Mouse (Mus musculus) limb, embryonic 12.5 days (tissue): ENCODE measurements at regions not wholly inside any gene's neighbourhood (a gene's known extent, or its start where the extent isn't known, plus 50 kb on each side); places are given as distances from the start of the nearest gene placed in this dataset.

ENCODE experiments used
- ATAC-seq: fragments of 200-750 bp; cut with Nextera tagmentation; 2 replicates; pipeline ENCODE4 v1.8.0; 2017; ENCODE audit warnings: low read depth, moderate TSS enrichment; ENCODE audit not compliant: insufficient number of reproducible peaks, insufficient read depth, low FRiP score, low TSS enrichment
- H3K27ac ChIP-seq: fragments of 300-500 bp; sonication (generic); 2 replicates; pipeline ENCODE4 v1.5.1; 2016; ENCODE audit warnings: mild to moderate bottlenecking, moderate library complexity
- H3K27me3 ChIP-seq: fragments of 300-500 bp; sonication (generic); 2 replicates; pipeline ENCODE4 v1.6.1; 2016; ENCODE audit warnings: mild to moderate bottlenecking, moderate library complexity
- H3K36me3 ChIP-seq: fragments of 300-500 bp; sonication (generic); 2 replicates; pipeline ENCODE4 v1.6.1; 2016; ENCODE audit warnings: mild to moderate bottlenecking, moderate library complexity
- H3K4me1 ChIP-seq: fragments of 300-500 bp; sonication (generic); replicated peaks from 2 replicates; pipeline ENCODE4 v1.6.1; 2016
- H3K4me2 ChIP-seq: fragments of 300-500 bp; sonication (generic); 2 replicates; pipeline ENCODE4 v1.6.1; 2016; ENCODE audit warnings: mild to moderate bottlenecking, moderate library complexity
- H3K4me3 ChIP-seq: fragments of 300-500 bp; sonication (generic); replicated peaks from 2 replicates; pipeline ENCODE4 v1.5.1; 2016; ENCODE audit warnings: mild to moderate bottlenecking
- H3K9ac ChIP-seq: fragments of 300-500 bp; sonication (generic); replicated peaks from 2 replicates; pipeline ENCODE4 v1.6.1; 2016; ENCODE audit warnings: mild to moderate bottlenecking, moderate library complexity
- H3K9me3 ChIP-seq: fragments of 300-500 bp; sonication (generic); 2 replicates; pipeline ENCODE4 v1.6.1; 2016; ENCODE audit warnings: mild to moderate bottlenecking, moderate library complexity
- WGBS: fragments of 180-500 bp; shearing (Covaris S2); methylation state at CpG from one replicate; pipeline ENCODE4 v1.1.7; 2016; 5-methylcytosine and 5-hydroxymethylcytosine counted together

GRCm38 (mm10) chr2:166383356-166383755 lies 227.9 kb upstream of the Sulf2 start:
- WGBS = 87% methylated on average over 5 of the region's 5 CpGs
- no peak overlapping the region for H3K9ac ChIP-seq
- peaks cover 50% of the 10 kb centered on the region for H3K4me1 ChIP-seq
- no peaks in the 10 kb centered on the region for H3K9me3 ChIP-seq
- H3K4me3 ChIP-seq = no peak overlapping the region
- H3K27me3 ChIP-seq = no peaks in the 10 kb centered on the region
- ATAC-seq = no peak
- H3K36me3 ChIP-seq = no peaks in the 10 kb centered on the region
- no peak overlapping the region for H3K27ac ChIP-seq
- H3K4me2 ChIP-seq = no peak overlapping the region

- H3K27me3 ChIP-seq = no peaks in the 10 kb centered on the region
- H3K4me1 ChIP-seq = peaks cover 52% of the 10 kb centered on the region
- no peak overlapping the region for H3K9ac ChIP-seq
- no peaks in the 10 kb centered on the region for H3K9me3 ChIP-seq
- ATAC-seq = no peak
- H3K27ac ChIP-seq = peak overlapping the region; percentile 62; the same call in 1 of the 2 replicates
- no peak overlapping the region for H3K4me2 ChIP-seq
- H3K36me3 ChIP-seq = no peaks in the 10 kb centered on the region
- no peak overlapping the region for H3K4me3 ChIP-seq
- WGBS = 27% methylated on average over 7 of the region's 7 CpGs
These were observed 226.7 kb upstream of the Sulf2 start for GRCm38 (mm10) chr2:166382180-166382579.

GRCm38 (mm10) chr2:166380854-166381253 lies 225.4 kb upstream of the Sulf2 start:
- no peak overlapping the region for H3K4me2 ChIP-seq
- 0 out of 2 replicates have a peak overlapping the region, but pooled peaks have one; percentile 25 for H3K27ac ChIP-seq
- ATAC-seq = no peak
- no peak overlapping the region for H3K4me3 ChIP-seq
- H3K36me3 ChIP-seq = no peaks in the 10 kb centered on the region
- H3K9me3 ChIP-seq = no peaks in the 10 kb centered on the region
- WGBS = 78% methylated on average over 9 of the region's 9 CpGs
- H3K4me1 ChIP-seq = peaks cover 64% of the 10 kb centered on the region
- H3K9ac ChIP-seq = no peak overlapping the region
- no peaks in the 10 kb centered on the region for H3K27me3 ChIP-seq

GRCm38 (mm10) chr2:166378325-166378724 lies 222.9 kb upstream of the Sulf2 start:
- Histone ChIP-seq H3K36me3 (no peaks in the 10 kb centered on the region), H3K27ac (peak overlapping the region; percentile 79), H3K4me3 (no peak overlapping the region), H3K4me1 (peaks cover 49% of the 10 kb centered on the region), H3K9ac (no peak overlapping the region), H3K27me3 (no peaks in the 10 kb centered on the region), H3K9me3 (no peaks in the 10 kb centered on the region), H3K4me2 (no peak overlapping the region)
- 26% methylated on average over 3 of the region's 3 CpGs for WGBS
- peak; percentile 21; the same call in 1 of the 2 replicates for ATAC-seq

GRCm38 (mm10) chr2:166377329-166377728 lies 221.9 kb upstream of the Sulf2 start:
- no peaks in the 10 kb centered on the region for H3K9me3 ChIP-seq
- H3K4me1 ChIP-seq = peaks cover 44% of the 10 kb centered on the region
- no peaks in the 10 kb centered on the region for H3K36me3 ChIP-seq
- no peak overlapping the region for H3K9ac ChIP-seq
- WGBS = 6% methylated on average over 3 of the region's 3 CpGs
- peak overlapping the region; percentile 79 for H3K27ac ChIP-seq
- H3K27me3 ChIP-seq = no peaks in the 10 kb centered on the region
- H3K4me3 ChIP-seq = no peak overlapping the region
- peak; percentile 64; the same call in 1 of the 2 replicates for ATAC-seq
- H3K4me2 ChIP-seq = peak overlapping the region; percentile 9; the same call in 1 of the 2 replicates

- Histone ChIP-seq H3K27me3 (no peaks in the 10 kb centered on the region), H3K4me3 (no peak overlapping the region), H3K9ac (no peak overlapping the region), H3K4me1 (peaks cover 36% of the 10 kb centered on the region), H3K9me3 (no peaks in the 10 kb centered on the region), H3K36me3 (no peaks in the 10 kb centered on the region), H3K27ac (no peak overlapping the region), H3K4me2 (no peak overlapping the region)
- ATAC-seq = no peak
- WGBS = 83% methylated on average over 12 of the region's 12 CpGs
These were observed 220.2 kb upstream of the Sulf2 start for GRCm38 (mm10) chr2:166375639-166376038.

GRCm38 (mm10) chr2:166370776-166371175 lies 215.3 kb upstream of the Sulf2 start:
- H3K4me3 ChIP-seq = no peak overlapping the region
- H3K27ac ChIP-seq = no peak overlapping the region
- 76% methylated on average over 6 of the region's 6 CpGs for WGBS
- peaks cover 10% of the 10 kb centered on the region for H3K4me1 ChIP-seq
- peaks cover 12% of the 10 kb centered on the region for H3K9me3 ChIP-seq
- no peak overlapping the region for H3K4me2 ChIP-seq
- H3K27me3 ChIP-seq = no peaks in the 10 kb centered on the region
- ATAC-seq = no peak
- H3K36me3 ChIP-seq = no peaks in the 10 kb centered on the region
- H3K9ac ChIP-seq = no peak overlapping the region

- H3K9ac ChIP-seq = no peak overlapping the region
- no peaks in the 10 kb centered on the region for H3K9me3 ChIP-seq
- H3K4me3 ChIP-seq = no peak overlapping the region
- H3K4me2 ChIP-seq = no peak overlapping the region
- ATAC-seq = no peak
- 87% methylated on average over 6 of the region's 6 CpGs for WGBS
- peaks cover 26% of the 10 kb centered on the region for H3K4me1 ChIP-seq
- H3K27ac ChIP-seq = no peak overlapping the region
- H3K36me3 ChIP-seq = no peaks in the 10 kb centered on the region
- H3K27me3 ChIP-seq = no peaks in the 10 kb centered on the region; the same call in 1 of the 2 replicates
These were observed 206.2 kb upstream of the Sulf2 start for GRCm38 (mm10) chr2:166361645-166362044.

- no peaks in the 10 kb centered on the region for H3K36me3 ChIP-seq
- H3K4me3 ChIP-seq = no peak overlapping the region
- H3K27ac ChIP-seq = no peak overlapping the region
- H3K4me1 ChIP-seq = peaks cover 23% of the 10 kb centered on the region
- H3K9me3 ChIP-seq = no peaks in the 10 kb centered on the region
- no peaks in the 10 kb centered on the region; the same call in 1 of the 2 replicates for H3K27me3 ChIP-seq
- no peak overlapping the region for H3K9ac ChIP-seq
- ATAC-seq = no peak
- 66% methylated on average over 3 of the region's 3 CpGs for WGBS
- H3K4me2 ChIP-seq = no peak overlapping the region
These were observed 205.3 kb upstream of the Sulf2 start for GRCm38 (mm10) chr2:166360786-166361185.

- 75% methylated on average over 13 of the region's 13 CpGs for WGBS
- Histone ChIP-seq H3K27me3 (no peaks in the 10 kb centered on the region; the same call in 1 of the 2 replicates), H3K9ac (no peak overlapping the region), H3K36me3 (no peaks in the 10 kb centered on the region), H3K4me2 (no peak overlapping the region), H3K27ac (peak overlapping the region; percentile 25; the same call in 1 of the 2 replicates), H3K9me3 (no peaks in the 10 kb centered on the region), H3K4me3 (no peak overlapping the region), H3K4me1 (peaks cover 30% of the 10 kb centered on the region)
- ATAC-seq = no peak
These were observed 204.5 kb upstream of the Sulf2 start for GRCm38 (mm10) chr2:166359995-166360394.

GRCm38 (mm10) chr2:166357824-166358223 lies 202.4 kb upstream of the Sulf2 start:
- Histone ChIP-seq H3K4me2 (no peak overlapping the region), H3K4me1 (peaks cover 38% of the 10 kb centered on the region), H3K9me3 (no peaks in the 10 kb centered on the region), H3K4me3 (no peak overlapping the region), H3K27ac (no peak overlapping the region), H3K9ac (no peak overlapping the region), H3K27me3 (no peaks in the 10 kb centered on the region; the same call in 1 of the 2 replicates), H3K36me3 (no peaks in the 10 kb centered on the region)
- ATAC-seq = no peak
- WGBS = 37% methylated on average over 7 of the region's 7 CpGs

GRCm38 (mm10) chr2:166355944-166356343 lies 200.5 kb upstream of the Sulf2 start:
- Histone ChIP-seq H3K4me2 (no peak overlapping the region), H3K4me3 (no peak overlapping the region), H3K4me1 (peaks cover 40% of the 10 kb centered on the region), H3K27me3 (no peaks in the 10 kb centered on the region; the same call in 1 of the 2 replicates), H3K9ac (no peak overlapping the region), H3K9me3 (no peaks in the 10 kb centered on the region), H3K36me3 (no peaks in the 10 kb centered on the region), H3K27ac (no peak overlapping the region)
- ATAC-seq = no peak
- 85% methylated on average over 7 of the region's 7 CpGs for WGBS
